Mouse (Mus musculus): ENCODE measurements around the gene Bicral.
"Not testable (repeated sequence)": the region's sequence is repeated elsewhere in the genome, so short reads cannot be mapped to it uniquely, and the experiment has no call there.

The Bicral gene

GRCm38 (mm10) chr17:46792963-46793362 is 65.3 kb downstream of the Bicral start:
- DNase-seq (ENCODE audit: low spot score) = no peak

- DNase-seq (ENCODE audit: low spot score) = not testable (repeated sequence)
Measured at GRCm38 (mm10) chr17:46787974-46788373, 70.3 kb downstream of the Bicral start.

- no peak for DNase-seq (ENCODE audit: low spot score)
Measured at GRCm38 (mm10) chr17:46786952-46787351, 71.3 kb downstream of the Bicral start.

DNA sequence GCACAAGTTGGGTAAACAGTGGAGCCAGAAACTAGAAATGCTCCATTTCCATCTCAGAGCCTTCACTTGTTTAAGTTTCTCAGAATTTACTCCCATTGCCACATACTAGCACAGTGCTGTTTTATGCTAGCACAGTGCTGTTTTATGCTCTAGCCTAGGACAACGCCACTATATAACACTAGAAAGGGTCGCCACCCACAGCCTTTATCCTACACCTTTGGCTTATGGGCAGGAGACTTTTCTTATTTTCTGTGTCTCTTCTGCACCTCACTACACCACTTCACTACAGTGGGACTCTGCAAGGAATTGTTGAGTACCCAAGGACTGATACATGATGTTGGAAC is 75.1 kb downstream of the Bicral start:
- DNase-seq (ENCODE audit: low spot score) = no peak

GRCm38 (mm10) chr17:46782341-46783221 is 75.7 kb downstream of the Bicral start, which contains the start of gene Rpl7l1:
TSS of gene Rpl7l1 (minus strand) at chr17:46782672.
- DNase-seq (ENCODE audit: low spot score) = peak; percentile 95

GRCm38 (mm10) chr17:46781876-46782275 is 76.4 kb downstream of the Bicral start:
- DNase-seq (ENCODE audit: low spot score) = no peak

GRCm38 (mm10) chr17:46776087-46776486 is 82.2 kb downstream of the Bicral start:
- no peak for DNase-seq (ENCODE audit: low spot score)

GRCm38 (mm10) chr17:46775070-46775469 is 83.2 kb downstream of the Bicral start:
- no peak for DNase-seq (ENCODE audit: low spot score)

DNA sequence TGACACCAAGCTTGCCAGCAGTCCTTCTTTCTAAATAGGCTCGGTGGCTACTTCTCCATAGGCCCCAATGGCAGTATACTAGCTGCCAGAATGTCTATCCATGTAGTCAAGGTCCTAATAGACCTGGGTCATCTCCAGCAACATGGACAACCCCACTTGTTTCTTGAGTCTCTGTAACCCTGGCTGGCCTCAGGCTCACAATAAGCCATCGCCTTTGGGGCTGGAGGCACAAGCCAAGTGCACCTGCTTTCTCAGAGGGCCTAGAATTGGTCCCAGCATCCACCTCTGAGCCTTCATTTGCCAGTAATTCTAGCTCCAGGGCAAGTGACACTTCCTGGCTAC is 84.2 kb downstream of the Bicral start:
- no peak for DNase-seq (ENCODE audit: low spot score)

GRCm38 (mm10) chr17:46773278-46774130 is 84.8 kb downstream of the Bicral start:
- peak; percentile 64 for DNase-seq (ENCODE audit: low spot score)

GRCm38 (mm10) chr17:46772404-46773277 is 85.6 kb downstream of the Bicral start, which contains the start of gene 2310039H08Rik:
TSS of gene 2310039H08Rik (plus strand) at chr17:46772635.
- peak; percentile 96 for DNase-seq (ENCODE audit: low spot score)

GRCm38 (mm10) chr17:46772038-46772403 is 86.3 kb downstream of the Bicral start:
- no peak for DNase-seq (ENCODE audit: low spot score)

GRCm38 (mm10) chr17:46771616-46772015 is 86.7 kb downstream of the Bicral start:
- DNase-seq (ENCODE audit: low spot score) = no peak

- no peak for DNase-seq (ENCODE audit: low spot score)
Measured at GRCm38 (mm10) chr17:46771025-46771424, 87.3 kb downstream of the Bicral start.

DNA sequence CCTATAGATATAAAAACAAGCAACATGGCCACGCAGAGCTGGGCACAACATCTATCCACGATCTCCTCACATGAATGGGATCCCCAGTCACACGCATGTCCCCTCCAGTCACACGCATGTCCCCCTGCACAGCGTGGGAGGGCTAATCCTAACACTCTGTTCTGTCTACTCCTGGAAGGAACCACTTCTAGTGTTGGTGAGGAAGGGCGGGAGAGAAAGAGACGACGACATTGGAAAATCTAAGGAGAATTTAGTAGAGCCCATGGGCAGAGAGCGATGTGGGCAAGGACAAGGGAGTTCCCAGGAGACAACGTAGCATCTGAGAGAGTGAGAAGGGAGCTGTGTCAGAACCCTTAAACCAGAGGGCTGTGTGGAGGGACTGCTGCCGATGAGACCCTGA is 87.7 kb downstream of the Bicral start:
- DNase-seq (ENCODE audit: low spot score) = no peak

GRCm38 (mm10) chr17:46767868-46768267 is 90.4 kb downstream of the Bicral start:
- no peak for DNase-seq (ENCODE audit: low spot score)

DNA sequence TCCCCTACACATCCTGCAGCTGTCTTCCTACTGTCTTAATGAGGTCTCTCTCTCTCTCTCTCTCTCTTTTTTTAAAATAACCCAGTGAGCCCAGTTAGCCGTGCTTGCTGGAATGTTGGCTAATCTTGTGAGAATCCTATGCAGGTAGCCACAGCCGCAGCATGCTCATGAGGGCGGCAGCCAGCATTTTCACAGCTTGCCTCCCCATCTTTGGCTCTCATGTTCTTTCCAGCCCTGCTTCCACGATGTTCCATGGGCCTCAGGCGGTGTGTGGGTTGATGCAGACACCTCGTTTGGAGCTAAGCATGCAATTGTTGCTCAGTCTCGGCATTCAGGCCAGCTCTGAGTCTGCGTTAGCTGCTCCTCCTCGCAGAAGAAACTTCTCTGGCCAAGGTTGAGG is 93.4 kb downstream of the Bicral start:
- not testable (repeated sequence) for DNase-seq (ENCODE audit: low spot score)

- no peak for DNase-seq (ENCODE audit: low spot score)
Measured at GRCm38 (mm10) chr17:46763544-46763943, 94.7 kb downstream of the Bicral start, which contains the start of gene Ptcra. TSS of gene Ptcra (minus strand) at chr17:46763712.

DNA sequence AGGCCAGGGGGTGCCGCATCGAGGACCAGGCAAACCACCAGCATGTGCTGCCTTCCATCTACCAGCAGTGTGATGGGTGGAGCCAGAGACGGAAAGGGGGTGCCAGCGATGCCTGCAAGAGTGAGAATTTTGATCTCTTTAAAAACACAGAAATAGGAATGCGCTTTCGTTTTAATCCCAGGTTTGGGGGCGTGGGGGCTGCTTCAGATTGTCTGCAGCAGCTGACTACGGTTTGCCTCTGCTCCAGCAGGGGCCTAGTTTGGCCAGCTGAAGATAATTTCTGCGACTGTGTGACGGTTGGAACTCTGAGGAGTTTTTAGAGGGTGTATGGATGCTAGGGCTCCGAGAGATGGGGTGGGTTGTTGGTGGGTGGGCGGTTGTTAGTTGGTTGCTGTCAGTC is 99.5 kb downstream of the Bicral start:
- DNase-seq (ENCODE audit: low spot score) = no peak

DNA sequence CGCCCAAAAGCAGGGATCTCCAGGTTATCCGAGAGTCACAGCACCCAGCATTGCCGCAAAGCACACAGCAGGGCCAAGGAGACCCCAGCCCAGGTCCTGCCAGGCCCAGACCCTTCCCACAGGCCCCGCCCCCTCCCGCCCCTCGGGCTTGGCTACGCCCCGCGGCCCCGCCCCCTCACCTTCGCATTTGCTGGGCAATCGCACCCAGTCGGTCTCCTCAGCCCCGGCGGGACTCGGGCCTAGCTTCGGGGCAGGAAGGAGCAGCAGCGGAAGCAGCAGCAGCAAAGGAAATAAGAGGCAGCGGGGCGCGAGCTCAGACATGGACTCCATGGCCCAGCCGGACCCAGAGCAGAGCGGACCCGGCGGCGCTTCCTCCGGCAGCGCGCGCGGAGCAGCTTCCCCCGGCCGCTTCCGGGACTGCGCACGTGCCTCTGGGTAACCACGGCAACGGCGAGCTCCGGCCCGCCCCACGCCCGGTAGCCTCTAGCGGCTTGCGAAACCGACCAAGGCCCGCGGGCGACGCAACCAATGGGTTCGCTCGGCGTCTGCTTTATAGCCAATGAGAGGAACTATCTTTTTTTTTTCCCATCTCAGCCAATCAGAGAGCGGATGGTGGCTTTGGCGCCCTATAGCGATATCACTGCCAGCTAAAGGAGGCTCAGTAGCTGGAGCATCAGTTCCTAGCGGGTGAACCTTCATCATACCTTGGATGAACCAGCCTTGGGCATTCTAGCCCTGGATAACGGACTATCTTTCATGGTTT is 106.3 kb downstream of the Bicral start, which contains the start of gene Cnpy3:
Gene Cnpy3, minus strand, starts transcription at position 421 of the 763 bp plus-strand sequence.
- peak; percentile 99 for DNase-seq (ENCODE audit: low spot score)
